Mouse (Mus musculus): ENCODE results near the gene Ptprn2. TPM values are rescaled to one million over a fixed set of nuclear protein-coding genes. Genes with fewer than 3 reads are reported as not detected.

Gene Ptprn2
- polyA plus RNA-seq, 1 experiment: not detected

- TF ChIP-seq GATA1 (IDR thresholded peaks at IDR 0.05; ENCODE audit: low read length): no peak
Measured at GRCm38 (mm10) chr12:117200590-117200989, 715.1 kb downstream of the Ptprn2 start.

GRCm38 (mm10) chr12:117203506-117203905, 718.0 kb downstream of the Ptprn2 start:
- no peak for TF ChIP-seq GATA1 (IDR thresholded peaks at IDR 0.05; ENCODE audit: low read length)

GRCm38 (mm10) chr12:117204905-117205304, 719.4 kb downstream of the Ptprn2 start:
- TF ChIP-seq GATA1 (IDR thresholded peaks at IDR 0.05; ENCODE audit: low read length): no peak

GRCm38 (mm10) chr12:117207421-117208120, 722.1 kb downstream of the Ptprn2 start:
- TF ChIP-seq GATA1 (IDR thresholded peaks at IDR 0.05; ENCODE audit: low read length): no peak

- TF ChIP-seq GATA1 (IDR thresholded peaks at IDR 0.05; ENCODE audit: low read length): no peak
Measured at GRCm38 (mm10) chr12:117210467-117210866, 724.9 kb downstream of the Ptprn2 start.

- no peak for TF ChIP-seq GATA1 (IDR thresholded peaks at IDR 0.05; ENCODE audit: low read length)
Measured at GRCm38 (mm10) chr12:117213531-117213930, 728.0 kb downstream of the Ptprn2 start.

- TF ChIP-seq GATA1 (IDR thresholded peaks at IDR 0.05; ENCODE audit: low read length): no peak
Measured at GRCm38 (mm10) chr12:117214272-117214671, 728.8 kb downstream of the Ptprn2 start.

- TF ChIP-seq GATA1 (IDR thresholded peaks at IDR 0.05; ENCODE audit: low read length): no peak
Measured at GRCm38 (mm10) chr12:117214919-117215318, 729.4 kb downstream of the Ptprn2 start.

- no peak for TF ChIP-seq GATA1 (IDR thresholded peaks at IDR 0.05; ENCODE audit: low read length)
Measured at GRCm38 (mm10) chr12:117221909-117222308, 736.4 kb downstream of the Ptprn2 start.

GRCm38 (mm10) chr12:117224036-117224435, 738.5 kb downstream of the Ptprn2 start:
- TF ChIP-seq GATA1 (IDR thresholded peaks at IDR 0.05; ENCODE audit: low read length): no peak

GRCm38 (mm10) chr12:117227236-117227635, 741.7 kb downstream of the Ptprn2 start:
- TF ChIP-seq GATA1 (IDR thresholded peaks at IDR 0.05; ENCODE audit: low read length): no peak

- TF ChIP-seq GATA1 (IDR thresholded peaks at IDR 0.05; ENCODE audit: low read length): no peak
Measured at GRCm38 (mm10) chr12:117229442-117229841, 743.9 kb downstream of the Ptprn2 start.

- no peak for TF ChIP-seq GATA1 (IDR thresholded peaks at IDR 0.05; ENCODE audit: low read length)
Measured at GRCm38 (mm10) chr12:117230282-117230681, 744.8 kb downstream of the Ptprn2 start.

GRCm38 (mm10) chr12:117231850-117232249, 746.3 kb downstream of the Ptprn2 start:
- no peak for TF ChIP-seq GATA1 (IDR thresholded peaks at IDR 0.05; ENCODE audit: low read length)

GRCm38 (mm10) chr12:117235114-117235513, 749.6 kb downstream of the Ptprn2 start:
- no peak for TF ChIP-seq GATA1 (IDR thresholded peaks at IDR 0.05; ENCODE audit: low read length)

- TF ChIP-seq GATA1 (IDR thresholded peaks at IDR 0.05; ENCODE audit: low read length): no peak
Measured at GRCm38 (mm10) chr12:117236020-117236734, 750.7 kb downstream of the Ptprn2 start.

- TF ChIP-seq GATA1 (IDR thresholded peaks at IDR 0.05; ENCODE audit: low read length): no peak
Measured at GRCm38 (mm10) chr12:117236981-117237380, 751.5 kb downstream of the Ptprn2 start.
